ENCODE assay signal across 8 mouse cellular contexts in the genomic region with DNA sequence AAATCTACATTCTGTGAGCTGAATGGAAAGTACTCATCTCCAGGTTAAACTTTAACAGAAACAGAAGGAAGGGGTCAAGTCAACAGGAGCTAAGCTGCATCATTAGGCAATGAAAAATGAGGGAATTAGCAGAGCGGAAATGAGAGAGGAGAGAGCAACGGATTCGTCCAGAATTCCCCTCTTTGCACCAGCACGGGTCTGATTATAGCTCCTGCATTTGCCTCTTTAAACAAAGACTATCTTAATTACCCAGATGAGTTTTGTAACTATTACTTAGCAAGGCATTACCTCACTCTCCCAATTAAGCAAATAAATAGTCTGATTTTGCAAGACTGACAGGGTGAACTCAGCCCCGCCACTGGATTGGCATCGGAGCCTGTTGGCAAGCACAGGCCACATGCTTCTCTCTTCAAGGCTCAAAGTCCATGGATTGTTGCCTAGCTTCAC.
A peak's percentile ranks its signal among the peaks of the same experiment; 100 is the strongest.
DNase-seq lines count a peak whose midpoint lies in the region; TF ChIP-seq lines count a peak whose summit lies in the region.

No protein-coding gene starts in this region.

- no peaks in the 10 kb centered on the region for H3K36me3 ChIP-seq in small intestine, adult 2 months (ENCODE audit: control insufficient read depth, insufficient read depth, low read length)

- 0 out of 2 replicates have a peak overlapping the region, but pooled peaks have one; percentile 3 for H3K27ac ChIP-seq in small intestine, adult 2 months (ENCODE audit: insufficient read depth, low read depth, low read length)

- TF ChIP-seq POLR2A in small intestine, adult 2 months (IDR thresholded peaks at IDR 0.05; ENCODE audit: low read depth, low read length): no peak

- TF ChIP-seq CTCF in small intestine, adult 2 months (IDR thresholded peaks at IDR 0.05; ENCODE audit: extremely low read depth, insufficient read length, insufficient replicate concordance, low read depth, low read length): no peak

- H3K4me1 ChIP-seq in small intestine, adult 2 months (ENCODE audit: control insufficient read depth, insufficient read depth, insufficient read length, low read length): peaks cover 2% of the 10 kb centered on the region; the same call in 1 of the 2 replicates

- DNase-seq in adrenal gland, adult 2 months: peak; percentile 68
- no peak for DNase-seq in adrenal gland, postnatal 4 days (ENCODE audit: low spot score in 2 of 2)
- DNase-seq in ovary, postnatal 36 days (ENCODE audit: low spot score): peak; percentile 9
- no peak for DNase-seq in ovary, postnatal 10 days (ENCODE audit: low spot score)
- peak; percentile 56 for DNase-seq in kidney, postnatal 14 days
- DNase-seq in spleen, postnatal 10 days (ENCODE audit: low spot score in 2 of 2): no peak
- DNase-seq in frontal cortex, postnatal 36 days (ENCODE audit: low spot score in 2 of 2): no peak

- WGBS in small intestine, adult 2 months: 11% methylated on average over 6 of the region's 6 CpGs

- H3K27me3 ChIP-seq in small intestine, adult 2 months (ENCODE audit: control insufficient read depth, insufficient read depth, low read length): no peaks in the 10 kb centered on the region

- no peak overlapping the region for H3K4me3 ChIP-seq in small intestine, adult 2 months (ENCODE audit: low read depth, low read length)

Comparison
In these comparisons a context has a peak if more than half of its experiments do, and no peak if none do; other contexts are left out.
1. DNase-seq: peak in adrenal gland, adult 2 months (single experiment), ovary, postnatal 36 days (single experiment) and kidney, postnatal 14 days (single experiment); none in adrenal gland, postnatal 4 days (0 of 2), ovary, postnatal 10 days (single experiment), spleen, postnatal 10 days (0 of 2) and frontal cortex, postnatal 36 days (0 of 2).